Mouse (Mus musculus) myocyte (in vitro differentiated cells): Measurements from ENCODE around the gene Galk1.

Source experiments
- MYOG ChIP-seq, 3 experiments: IDR thresholded peaks; one replicate each; pipeline ENCODE4 v1.6.1; 2011; ENCODE audit warnings: control low read depth in 2 of 3, low read depth in 2 of 3, mild to moderate bottlenecking in 2 of 3; ENCODE audit not compliant: insufficient read length in 2 of 3, control insufficient read depth in 1 of 3, insufficient read depth in 1 of 3
- POLR2A ChIP-seq: IDR thresholded peaks from one replicate; pipeline ENCODE4 v1.6.1; 2011; ENCODE audit warnings: low read depth, mild to moderate bottlenecking, control low read depth, moderate library complexity; ENCODE audit not compliant: insufficient read length
- TCF12 ChIP-seq: IDR thresholded peaks from one replicate; pipeline ENCODE4 v1.6.1; 2011; ENCODE audit warnings: mild to moderate bottlenecking, control low read depth; ENCODE audit not compliant: poor library complexity, insufficient read depth, severe bottlenecking
- TCF3 ChIP-seq: IDR thresholded peaks from one replicate; pipeline ENCODE4 v1.6.1; 2011; ENCODE audit warnings: low read depth, control low read depth; ENCODE audit not compliant: insufficient read length
- USF1 ChIP-seq: IDR thresholded peaks from one replicate; pipeline ENCODE4 v1.6.1; 2011; ENCODE audit warnings: low read depth, mild to moderate bottlenecking, control low read depth, moderate library complexity

DNA sequence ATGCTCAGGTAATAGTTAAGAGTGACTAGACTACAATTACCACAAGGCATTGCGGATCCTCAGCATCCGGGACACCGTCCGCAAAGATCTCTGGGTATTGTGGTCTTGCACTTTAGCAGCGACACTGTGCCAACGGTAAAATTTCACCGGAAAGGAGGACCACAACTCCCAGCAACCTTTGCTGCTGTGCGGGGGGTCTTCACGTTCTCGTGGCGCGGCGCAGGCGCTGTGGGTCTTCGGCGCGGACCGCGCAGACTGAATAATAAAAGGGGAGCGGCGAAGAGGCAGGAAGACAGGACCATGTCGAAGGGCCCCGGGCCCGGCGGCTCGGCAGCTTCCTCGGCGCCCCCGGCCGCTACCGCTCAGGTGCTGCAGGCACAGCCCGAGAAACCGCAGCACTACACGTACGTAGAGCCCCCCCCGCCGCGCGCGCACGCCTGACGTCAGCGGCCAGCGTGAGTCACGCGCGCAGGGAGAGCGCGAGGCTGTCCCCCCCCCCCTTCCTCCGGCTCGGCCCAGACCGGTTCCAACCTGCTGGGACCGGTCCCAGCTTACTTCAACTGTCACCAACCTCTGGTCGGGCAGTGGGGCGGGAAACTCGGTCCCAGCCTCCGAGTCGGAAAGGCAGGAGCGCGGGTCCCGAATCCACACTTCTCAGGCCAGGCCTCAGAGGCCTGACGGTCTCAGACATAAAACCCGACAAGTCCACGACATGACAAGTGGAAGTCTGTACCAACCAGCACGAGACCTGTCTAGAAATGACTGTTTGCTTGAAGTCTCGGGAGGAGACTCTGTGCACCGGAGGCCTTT lies 17.8 kb upstream of the Galk1 start, which contains the start of gene Unk:
- TF ChIP-seq MYOG (IDR thresholded peaks at IDR 0.05; ENCODE audit: control insufficient read depth in 1 of 3, insufficient read depth in 1 of 3, insufficient read length in 2 of 3, low read depth in 2 of 3) (peak in 1 of 3 experiments; percentile 35), USF1 (no peak), POLR2A (peak; percentile 54), TCF3 (no peak), TCF12 (no peak)
